Mouse (Mus musculus): ENCODE measurements around the gene Lrrfip1.

- TF ChIP-seq CTCF (IDR thresholded peaks at IDR 0.05; ENCODE audit: low read depth, low read length) (no peak), POLR2A (IDR thresholded peaks at IDR 0.05; ENCODE audit: borderline replicate concordance, low read depth, low read length) (no peak)
These were observed 88.2 kb downstream of the Lrrfip1 start for GRCm38 (mm10) chr1:91086748-91087147.

Data from bone marrow macrophage, adult 2 months (primary cell).